Mouse (Mus musculus) heart, embryonic 11.5 days (tissue): ENCODE measurements at regions not wholly inside any gene's neighbourhood (a gene's known extent, or its start where the extent isn't known, plus 50 kb on each side); places are given as distances from the start of the nearest gene placed in this dataset.
A peak's percentile ranks its signal among the peaks of the same experiment; 100 is the strongest.
"Not testable (repeated sequence)": the region's sequence is repeated elsewhere in the genome, so short reads cannot be mapped to it uniquely, and the experiment has no call there.

Source experiments
- ATAC-seq: fragments of 200-750 bp; cut with Nextera tagmentation; replicated peaks from 2 replicates; pipeline ENCODE4 v1.8.0; 2017; ENCODE audit warnings: moderate library complexity; ENCODE audit not compliant: insufficient number of reproducible peaks, low FRiP score, low TSS enrichment
- H3K27ac ChIP-seq: fragments of 300-500 bp; sonication (generic); 2 replicates; pipeline ENCODE4 v1.5.1; 2014; ENCODE audit warnings: mild to moderate bottlenecking, low read depth, low read length
- H3K27me3 ChIP-seq: fragments of 300-500 bp; sonication (generic); 2 replicates; pipeline ENCODE4 v1.6.1; 2014; ENCODE audit warnings: mild to moderate bottlenecking, low read length, mixed read lengths; ENCODE audit not compliant: control insufficient read depth, insufficient read depth
- H3K36me3 ChIP-seq: fragments of 300-500 bp; sonication (generic); 2 replicates; pipeline ENCODE4 v1.6.1; 2014; ENCODE audit warnings: mild to moderate bottlenecking, low read length, moderate library complexity, mixed read lengths; ENCODE audit not compliant: control insufficient read depth, insufficient read depth
- H3K4me1 ChIP-seq: fragments of 300-500 bp; sonication (generic); 2 replicates; pipeline ENCODE4 v1.6.1; 2014; ENCODE audit warnings: low read length; ENCODE audit not compliant: control insufficient read depth, insufficient read depth
- H3K4me2 ChIP-seq: fragments of 300-500 bp; sonication (generic); 2 replicates; pipeline ENCODE4 v1.6.1; 2014; ENCODE audit warnings: mild to moderate bottlenecking, moderate library complexity
- H3K4me3 ChIP-seq: fragments of 300-500 bp; sonication (generic); 2 replicates; pipeline ENCODE4 v1.5.1; 2014; ENCODE audit warnings: low read depth, low read length
- H3K9ac ChIP-seq: fragments of 300-500 bp; sonication (generic); 2 replicates; pipeline ENCODE4 v1.6.1; 2014; ENCODE audit warnings: mild to moderate bottlenecking, low read depth, low read length, moderate library complexity
- H3K9me3 ChIP-seq: fragments of 300-500 bp; sonication (generic); replicated peaks from 2 replicates; pipeline ENCODE4 v1.6.1; 2016; ENCODE audit warnings: low read length; ENCODE audit not compliant: control insufficient read depth
- WGBS: fragments of 180-500 bp; shearing (Covaris S2); extraction: QIAGEN DNeasy Blood & Tissue Kit; methylation state at CpG from one replicate; pipeline ENCODE4 v1.1.7; 2014; ENCODE audit not compliant: insufficient replicate concordance; 5-methylcytosine and 5-hydroxymethylcytosine counted together

DNA sequence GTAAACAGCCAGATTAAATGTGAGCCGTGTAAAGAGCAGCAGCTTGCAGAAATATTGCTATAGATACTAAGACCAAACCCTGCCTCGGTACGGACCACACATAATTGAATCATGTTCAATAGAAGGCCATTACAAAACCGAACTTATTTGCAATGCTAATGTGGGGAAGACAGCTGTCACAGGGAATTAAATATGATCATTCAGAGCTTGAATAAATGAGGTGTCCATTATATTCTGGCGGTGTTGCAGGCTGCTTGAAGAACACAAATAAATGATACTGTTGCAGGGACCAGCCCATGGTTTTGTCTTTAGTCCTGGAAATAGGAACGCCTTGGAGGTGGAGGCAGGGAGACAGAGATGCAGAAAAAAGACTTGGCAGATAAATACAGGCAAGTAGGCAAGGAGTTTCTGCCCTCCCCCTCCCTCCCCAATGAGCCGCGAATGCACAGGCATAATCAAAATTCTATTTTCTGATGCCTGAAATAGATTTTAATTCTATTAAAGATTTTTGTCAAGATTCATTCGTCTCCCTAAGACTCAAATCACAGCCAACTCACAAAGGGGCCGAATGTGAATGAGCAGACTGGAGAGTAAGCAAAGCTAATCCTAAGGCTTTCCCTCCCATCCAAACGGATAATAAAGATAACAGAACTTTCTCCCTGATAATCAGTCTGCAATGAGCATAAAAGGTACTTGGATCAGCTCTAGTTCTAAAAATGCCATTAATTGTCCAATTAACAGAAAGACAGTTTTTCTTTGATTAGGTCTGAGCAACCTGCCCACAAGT lies 147.6 kb downstream of the Brms1l start:
- 70% methylated on average over 11 of the region's 11 CpGs for WGBS
- ATAC-seq = no peak
- no peaks in the 10 kb centered on the region for H3K4me1 ChIP-seq
- H3K36me3 ChIP-seq = no peaks in the 10 kb centered on the region
- H3K4me3 ChIP-seq = no peak overlapping the region
- no peak overlapping the region for H3K9ac ChIP-seq
- no peaks in the 10 kb centered on the region; the same call in 1 of the 2 replicates for H3K9me3 ChIP-seq
- H3K27ac ChIP-seq = no peak overlapping the region
- no peak overlapping the region for H3K4me2 ChIP-seq
- H3K27me3 ChIP-seq = no peaks in the 10 kb centered on the region

DNA sequence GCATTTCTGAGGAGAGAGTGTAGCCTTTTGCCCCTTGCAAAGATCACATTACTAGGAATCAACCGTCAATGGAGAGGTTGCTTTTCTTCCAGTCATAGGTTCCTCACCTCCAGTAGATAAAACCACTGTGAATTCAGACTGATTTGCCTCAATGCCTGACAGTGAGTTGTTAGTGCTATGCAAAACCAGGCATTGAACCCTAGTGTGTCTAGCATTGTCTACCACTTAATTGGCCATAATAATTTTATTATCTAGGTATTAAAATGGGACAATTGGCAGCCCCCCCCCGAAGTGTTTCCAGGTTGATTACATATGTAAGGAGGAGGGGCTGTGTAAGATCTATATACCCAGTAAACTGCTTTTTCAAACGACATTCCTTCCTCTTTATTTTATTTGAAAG lies 147.0 kb downstream of the Brms1l start:
- no peaks in the 10 kb centered on the region for H3K36me3 ChIP-seq
- ATAC-seq = no peak
- H3K9ac ChIP-seq = no peak overlapping the region
- no peaks in the 10 kb centered on the region; the same call in 1 of the 2 replicates for H3K9me3 ChIP-seq
- no peaks in the 10 kb centered on the region for H3K27me3 ChIP-seq
- WGBS = 57% methylated on average over 3 of the region's 3 CpGs
- H3K27ac ChIP-seq = no peak overlapping the region
- H3K4me1 ChIP-seq = no peaks in the 10 kb centered on the region
- no peak overlapping the region for H3K4me2 ChIP-seq
- no peak overlapping the region for H3K4me3 ChIP-seq

- no peaks in the 10 kb centered on the region for H3K36me3 ChIP-seq
- H3K9ac ChIP-seq = no peak overlapping the region
- H3K9me3 ChIP-seq = no peaks in the 10 kb centered on the region
- H3K27ac ChIP-seq = no peak overlapping the region
- 82% methylated on average over 3 of the region's 3 CpGs for WGBS
- no peak for ATAC-seq
- H3K4me2 ChIP-seq = no peak overlapping the region
- no peaks in the 10 kb centered on the region for H3K4me1 ChIP-seq
- H3K4me3 ChIP-seq = no peak overlapping the region
- no peaks in the 10 kb centered on the region for H3K27me3 ChIP-seq
These were observed 138.1 kb downstream of the Brms1l start for GRCm38 (mm10) chr12:55974262-55974661.

DNA sequence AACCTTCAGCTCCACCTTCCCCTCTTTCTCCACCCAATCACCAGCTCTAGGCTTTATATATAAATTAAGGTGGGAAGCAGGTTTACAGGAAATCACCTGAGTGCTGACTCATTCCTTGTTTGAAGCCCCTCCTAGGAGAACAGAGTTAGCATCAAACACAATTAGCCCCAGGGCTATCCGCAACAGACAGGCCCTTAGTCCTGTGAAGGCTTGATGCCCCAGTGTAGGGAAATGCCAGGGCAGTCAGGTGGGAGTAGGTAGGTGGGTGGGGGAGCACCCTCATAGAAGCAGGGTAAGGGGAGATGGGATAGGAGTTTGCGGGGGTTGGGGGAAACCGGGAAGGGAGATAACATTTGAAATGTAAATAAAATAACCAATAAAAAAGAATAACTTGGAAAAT lies 123.2 kb downstream of the Brms1l start:
- not testable (repeated sequence) for ATAC-seq, H3K9me3 ChIP-seq, H3K4me3 ChIP-seq, H3K27ac ChIP-seq, H3K4me1 ChIP-seq, H3K9ac ChIP-seq, H3K36me3 ChIP-seq, H3K4me2 ChIP-seq, H3K27me3 ChIP-seq
- WGBS = 76% methylated on average over 3 of the region's 3 CpGs

GRCm38 (mm10) chr12:55940566-55940965 lies 104.4 kb downstream of the Brms1l start:
- no peaks in the 10 kb centered on the region for H3K27me3 ChIP-seq
- H3K27ac ChIP-seq = no peak overlapping the region
- no peak for ATAC-seq
- H3K36me3 ChIP-seq = no peaks in the 10 kb centered on the region
- H3K9ac ChIP-seq = no peak overlapping the region
- 78% methylated on average over 6 of the region's 6 CpGs for WGBS
- no peak overlapping the region for H3K4me2 ChIP-seq
- H3K4me1 ChIP-seq = no peaks in the 10 kb centered on the region
- H3K9me3 ChIP-seq = no peaks in the 10 kb centered on the region
- H3K4me3 ChIP-seq = no peak overlapping the region

DNA sequence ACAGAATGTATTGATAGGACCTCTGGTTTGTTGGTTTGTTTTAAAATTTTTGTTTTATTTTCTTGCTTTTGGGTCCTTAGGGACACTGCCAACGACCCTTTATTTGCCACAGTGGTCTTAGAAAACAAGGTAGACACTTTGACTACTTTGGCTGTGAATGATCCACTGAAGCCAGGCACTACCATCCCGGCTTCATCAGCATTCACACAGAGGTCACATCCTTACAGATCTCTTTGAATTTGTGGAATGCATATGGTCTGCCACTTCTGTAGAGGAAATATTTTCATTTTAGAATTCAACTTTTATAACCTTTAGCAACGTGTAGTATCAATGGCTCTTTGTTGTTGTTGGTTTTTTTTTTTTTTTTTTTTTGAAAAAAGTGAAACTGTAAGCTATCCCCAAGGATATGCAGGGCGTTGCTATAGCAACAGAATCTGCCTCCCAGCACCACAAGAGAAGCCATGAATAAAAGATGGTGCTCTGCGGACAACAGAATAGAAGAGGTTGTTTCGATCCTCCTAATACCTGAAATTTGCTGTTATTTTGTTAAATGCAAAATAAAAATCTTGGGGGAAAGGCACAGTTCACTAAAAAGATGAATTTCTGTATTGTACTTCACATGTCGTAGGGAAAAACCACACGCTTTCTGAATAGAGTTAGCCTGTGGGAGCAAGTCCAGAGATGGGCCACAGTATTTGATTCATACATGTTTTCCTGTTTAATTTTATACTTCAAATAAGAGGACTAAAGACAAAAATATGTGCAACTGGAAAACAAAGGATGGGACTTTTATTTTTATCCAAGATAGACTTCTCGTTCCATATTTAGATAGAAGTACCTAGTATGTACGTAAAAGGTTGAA lies 103.4 kb downstream of the Brms1l start:
- ATAC-seq = no peak
- Histone ChIP-seq H3K4me3 (no peak overlapping the region), H3K4me1 (no peaks in the 10 kb centered on the region), H3K36me3 (no peaks in the 10 kb centered on the region), H3K4me2 (no peak overlapping the region), H3K9me3 (no peaks in the 10 kb centered on the region), H3K27me3 (no peaks in the 10 kb centered on the region), H3K27ac (no peak overlapping the region), H3K9ac (no peak overlapping the region)
- WGBS = 66% methylated on average over 10 of the region's 10 CpGs

DNA sequence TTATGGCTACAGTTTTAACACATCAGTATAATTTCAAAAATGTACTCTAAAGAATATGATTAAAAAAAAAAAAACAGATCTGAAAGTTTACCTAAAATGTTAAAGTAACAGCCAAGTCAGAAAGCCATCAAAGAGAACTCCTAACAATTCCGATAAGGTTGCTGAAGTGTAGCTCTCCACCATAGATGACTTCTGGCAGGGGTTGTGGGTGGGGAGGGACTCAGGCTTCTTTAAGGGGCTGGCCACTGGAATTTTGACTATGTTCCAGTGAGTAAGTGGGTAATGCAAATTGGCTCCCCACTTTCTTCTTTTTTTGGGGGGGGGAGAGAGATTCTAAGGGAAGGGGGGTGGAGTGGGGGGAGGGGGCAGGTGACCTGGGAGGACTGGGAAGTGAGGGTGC lies 98.0 kb downstream of the Brms1l start:
- no peaks in the 10 kb centered on the region for H3K9me3 ChIP-seq
- ATAC-seq = no peak
- no peak overlapping the region for H3K4me3 ChIP-seq
- no peak overlapping the region for H3K27ac ChIP-seq
- H3K9ac ChIP-seq = no peak overlapping the region
- H3K4me2 ChIP-seq = no peak overlapping the region
- 36% methylated on average over 1 of the region's 1 CpGs for WGBS
- H3K27me3 ChIP-seq = no peaks in the 10 kb centered on the region
- H3K4me1 ChIP-seq = no peaks in the 10 kb centered on the region
- H3K36me3 ChIP-seq = no peaks in the 10 kb centered on the region

GRCm38 (mm10) chr12:55933417-55933816 lies 97.3 kb downstream of the Brms1l start:
- Histone ChIP-seq H3K4me3 (no peak overlapping the region), H3K4me2 (0 out of 2 replicates have a peak overlapping the region, but pooled peaks have one; percentile 1), H3K9me3 (no peaks in the 10 kb centered on the region), H3K27ac (no peak overlapping the region), H3K36me3 (no peaks in the 10 kb centered on the region), H3K9ac (no peak overlapping the region), H3K4me1 (no peaks in the 10 kb centered on the region), H3K27me3 (no peaks in the 10 kb centered on the region)
- no peak for ATAC-seq
- 59% methylated on average over 11 of the region's 11 CpGs for WGBS
